Mouse (Mus musculus): Measurements from ENCODE around the gene Slc41a3.

Gene Slc41a3

DNA sequence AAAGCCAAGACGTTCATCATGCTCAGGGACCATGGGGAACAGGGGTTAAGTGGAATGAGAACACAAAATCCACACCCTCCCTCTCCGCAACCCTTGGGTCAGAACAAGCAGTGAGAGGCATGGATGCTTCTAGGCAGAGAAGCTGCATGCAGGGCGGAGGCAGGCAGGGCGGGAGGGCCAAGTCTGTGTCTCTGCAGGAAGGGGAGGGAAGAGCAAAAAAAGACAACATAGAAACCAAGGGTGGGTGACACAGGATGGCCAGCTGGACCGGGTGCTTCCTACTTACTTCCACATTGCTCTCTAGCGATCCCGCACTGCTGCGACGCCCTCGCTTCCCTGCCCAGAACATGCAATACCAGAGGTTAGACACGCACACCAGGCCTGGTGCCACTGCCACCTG lies 59.2 kb downstream of the Slc41a3 start:
- intact Hi-C loops (cut with DNase I) = no loop called here

DNA sequence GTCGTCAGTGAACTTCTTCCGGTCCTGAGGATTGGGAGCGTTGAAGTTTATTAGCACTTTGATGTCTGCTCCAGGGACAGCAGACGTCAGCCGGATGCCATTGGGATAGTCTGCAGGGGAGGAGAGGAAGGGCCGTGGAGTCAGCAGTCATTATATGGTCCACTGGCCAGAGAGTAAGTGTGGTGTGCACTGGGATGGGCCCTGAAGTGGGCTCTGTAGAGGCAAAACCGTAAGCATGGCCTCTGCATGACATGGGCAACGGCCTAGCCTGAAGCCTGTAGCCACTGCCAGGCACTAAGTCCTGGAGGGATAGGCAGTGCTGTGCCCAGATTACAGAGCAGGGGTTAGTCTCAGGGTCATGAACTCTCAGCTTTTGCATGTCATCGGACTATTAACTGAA lies 64.2 kb downstream of the Slc41a3 start:
- intact Hi-C loops (cut with DNase I) = no loop called here

DNA sequence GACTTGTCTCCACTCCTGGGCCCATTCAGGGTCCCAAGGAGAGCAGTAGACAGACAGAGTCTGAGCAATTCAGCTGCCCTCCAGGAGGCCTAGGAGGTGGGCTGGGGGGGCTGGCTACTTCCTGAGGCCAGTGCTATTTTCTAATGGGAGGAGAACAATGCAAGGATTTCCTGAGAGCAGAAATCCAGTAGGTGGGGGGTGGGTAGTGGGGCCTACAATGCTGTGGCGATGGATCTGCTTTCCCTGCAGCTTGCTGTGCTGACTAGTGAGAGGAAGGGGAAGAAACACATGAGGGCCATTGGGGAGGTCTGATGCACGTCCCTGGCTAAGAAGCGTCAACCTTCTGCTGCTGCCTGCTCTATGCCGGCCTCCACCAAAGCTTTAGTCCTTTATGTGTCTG lies 74.2 kb downstream of the Slc41a3 start:
- intact Hi-C loops (cut with DNase I) = no loop called here

DNA sequence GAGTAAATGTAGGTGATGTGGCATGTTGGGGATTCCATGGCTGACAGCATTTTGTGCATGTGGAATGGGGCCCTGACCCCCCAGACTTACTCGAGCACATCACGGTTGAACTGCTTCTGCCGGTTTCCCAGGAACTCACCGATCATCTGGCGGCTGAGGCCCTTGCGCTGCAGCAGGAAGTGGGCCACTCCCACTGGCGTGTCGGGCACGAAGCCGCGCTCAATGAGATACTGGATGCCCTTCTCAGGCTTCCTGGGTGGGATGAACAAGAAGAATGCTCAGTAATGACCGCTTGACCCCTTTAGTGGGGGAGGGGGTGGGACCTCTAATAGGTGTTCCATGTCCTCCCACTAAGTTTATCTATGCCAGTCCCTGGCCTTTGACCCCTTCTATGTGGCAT lies 75.9 kb downstream of the Slc41a3 start:
- intact Hi-C loops (cut with DNase I) = no loop called here

DNA sequence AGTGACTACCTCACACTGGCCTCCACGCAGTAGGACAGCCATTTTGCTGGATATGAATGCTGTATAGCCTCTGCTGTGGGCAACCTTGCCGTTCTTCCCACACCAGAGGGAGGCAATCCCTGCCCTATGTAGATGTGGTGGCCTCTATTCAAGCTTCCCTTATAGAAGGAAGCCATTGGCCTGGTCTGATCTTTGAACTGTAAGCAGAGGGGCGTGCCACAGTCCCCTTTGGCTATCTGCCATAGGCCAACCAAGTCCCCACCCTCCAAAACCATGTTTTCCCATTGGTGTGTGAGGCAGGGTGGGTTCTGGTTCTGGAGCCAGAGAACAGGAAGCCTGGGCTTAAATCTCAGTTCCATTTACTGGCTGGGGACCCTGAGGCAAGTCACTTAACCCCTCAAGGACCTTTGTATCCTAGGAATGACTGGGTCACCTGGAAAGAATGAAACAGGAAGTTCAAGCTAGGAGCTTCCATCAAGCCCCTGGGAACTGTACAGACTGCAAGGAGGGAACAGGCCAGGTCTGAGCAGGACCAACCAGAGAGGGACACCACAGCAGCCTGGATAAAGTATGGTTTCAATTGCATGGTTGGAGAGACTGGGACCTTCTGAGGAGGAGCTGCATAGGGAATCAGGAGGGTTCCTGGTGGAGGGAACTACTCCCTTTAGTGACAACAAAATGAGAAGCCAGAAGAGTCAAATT lies 79.5 kb downstream of the Slc41a3 start:
- intact Hi-C loops (cut with DNase I) = no loop called here

- intact Hi-C loops (cut with DNase I) = no loop called here
These were observed 82.3 kb downstream of the Slc41a3 start for GRCm38 (mm10) chr6:90686812-90687211.

DNA sequence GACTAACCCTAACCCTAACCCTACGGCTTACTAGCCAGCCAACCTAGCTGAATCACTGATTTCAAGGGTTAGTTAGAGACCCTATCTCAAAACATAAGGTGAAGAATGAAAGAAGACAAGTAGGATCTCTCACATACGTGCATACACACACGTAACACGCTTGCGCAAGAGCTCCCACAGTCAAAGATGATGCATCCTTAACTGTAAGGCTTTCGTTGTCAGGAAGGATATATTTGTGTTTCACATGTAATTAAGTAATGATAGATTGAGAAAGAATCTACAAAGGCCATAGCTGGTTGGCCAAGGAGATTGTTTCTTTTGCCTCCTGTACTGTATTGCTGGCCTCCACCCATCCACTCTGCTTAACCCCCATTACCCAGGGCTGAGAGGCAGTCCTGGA lies 83.5 kb downstream of the Slc41a3 start:
- intact Hi-C loops (cut with DNase I) = no loop called here

DNA sequence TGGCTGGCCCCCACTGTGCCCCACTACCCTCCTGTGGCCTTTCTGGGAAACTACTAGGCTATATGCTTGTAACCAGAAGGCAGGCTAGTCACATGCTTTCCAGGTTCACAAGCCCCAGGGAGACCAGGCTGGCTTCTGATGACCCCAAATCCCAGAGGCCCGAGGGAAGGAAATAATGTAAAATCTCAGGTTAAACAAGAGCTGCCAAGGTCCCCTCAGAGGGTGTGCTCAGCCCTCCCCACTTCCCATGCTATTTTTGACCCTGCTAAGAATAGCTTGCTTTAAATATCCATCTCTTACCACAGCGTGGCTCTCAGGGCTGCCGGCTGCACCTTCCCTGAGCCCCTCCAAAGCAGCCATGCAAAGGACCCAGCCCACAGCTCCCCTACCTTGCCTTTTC lies 84.2 kb downstream of the Slc41a3 start:
- intact Hi-C loops (cut with DNase I) = no loop called here

- intact Hi-C loops (cut with DNase I) = no loop called here
These were observed 85.0 kb downstream of the Slc41a3 start for GRCm38 (mm10) chr6:90689500-90689899.

DNA sequence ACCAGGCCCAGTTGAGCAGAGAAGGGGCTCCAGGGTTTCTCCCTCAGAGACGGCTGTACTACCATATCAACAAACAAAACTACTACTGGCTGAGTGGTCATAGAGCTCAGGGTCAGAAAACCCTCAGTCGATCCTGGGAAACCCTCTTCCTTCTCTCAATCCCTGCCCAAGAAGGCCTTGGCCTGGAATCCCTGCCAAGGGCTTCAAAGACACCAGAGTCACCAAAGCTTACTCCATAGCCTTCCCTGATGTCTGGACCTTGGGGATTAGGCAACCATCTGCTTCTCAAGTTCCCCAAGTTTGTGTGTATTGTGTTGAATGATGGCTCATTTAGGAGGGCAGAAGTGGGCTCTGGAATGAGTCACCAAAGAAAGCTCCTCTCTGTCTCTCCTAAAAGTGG lies 87.4 kb downstream of the Slc41a3 start:
- intact Hi-C loops (cut with DNase I) = loop anchor here (5.0 kb wide), 1 partner anchor 35 kb away; no protein-coding TSS in a partner anchor

DNA sequence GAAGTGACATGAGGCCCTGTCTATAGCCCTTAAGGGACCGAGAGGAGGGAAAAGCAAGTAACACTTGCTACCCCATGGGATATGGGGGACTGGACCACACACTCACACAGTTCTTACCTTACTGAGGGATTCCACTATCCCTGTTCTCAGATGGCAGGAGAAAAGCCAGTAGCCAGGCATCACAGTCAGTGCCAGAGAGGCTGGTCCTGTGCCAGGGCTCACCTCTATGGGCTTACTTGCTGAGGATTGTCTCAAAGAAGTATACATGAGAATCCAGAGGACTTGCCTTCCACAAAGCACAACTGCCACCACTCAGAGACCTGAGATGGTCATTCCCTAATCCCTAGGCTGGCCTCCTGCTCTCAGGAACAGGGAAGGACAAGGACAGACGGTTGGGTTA lies 87.9 kb downstream of the Slc41a3 start:
- intact Hi-C loops (cut with DNase I) = loop anchor here (5.0 kb wide), 1 partner anchor 35 kb away; no protein-coding TSS in a partner anchor

- intact Hi-C loops (cut with DNase I) = no loop called here
These were observed 91.2 kb downstream of the Slc41a3 start for GRCm38 (mm10) chr6:90695754-90696153.

Small RNA genes lying within 50 kb of the gene (microRNA-seq; reads per million reads assigned to microRNA genes)
- gene Gm24816 = 0 reads per million in 2 experiments

Data from adrenal gland (tissue).